Mouse (Mus musculus) testis, adult 2 months (tissue): ENCODE measurements around the gene Gm10577. TPM values are rescaled to one million over a fixed set of nuclear protein-coding genes. Genes with fewer than 3 reads are reported as not detected.

ENCODE experiments used
- H3K27ac ChIP-seq: fragments of 200-500 bp; 2 replicates; pipeline ENCODE4 v1.5.1; 2012; ENCODE audit warnings: low read depth, low read length; ENCODE audit not compliant: control insufficient read depth, insufficient read depth
- H3K27me3 ChIP-seq: fragments of 200-500 bp; 2 replicates; pipeline ENCODE4 v1.6.1; 2012; ENCODE audit warnings: mild to moderate bottlenecking, low read length, moderate library complexity; ENCODE audit not compliant: control insufficient read depth, insufficient read depth
- H3K36me3 ChIP-seq: fragments of 200-500 bp; 2 replicates; pipeline ENCODE4 v1.6.1; 2012; ENCODE audit warnings: mild to moderate bottlenecking, low read length; ENCODE audit not compliant: control insufficient read depth, insufficient read depth
- H3K4me1 ChIP-seq: fragments of 200-500 bp; 2 replicates; pipeline ENCODE4 v1.6.1; 2012; ENCODE audit warnings: low read length; ENCODE audit not compliant: control insufficient read depth, insufficient read depth
- H3K4me3 ChIP-seq: fragments of 200-500 bp; 2 replicates; pipeline ENCODE4 v1.5.1; 2012; ENCODE audit warnings: low read depth, mild to moderate bottlenecking, low read length, moderate library complexity, mixed read lengths; ENCODE audit not compliant: control insufficient read depth
- CTCF ChIP-seq: fragments of 200-500 bp; IDR thresholded peaks from 2 replicates; pipeline ENCODE4 v1.5.1; 2012; ENCODE audit warnings: low read depth, mild to moderate bottlenecking, inconsistent platforms, low read length, moderate library complexity; ENCODE audit not compliant: control insufficient read depth, insufficient read depth, insufficient replicate concordance
- POLR2A ChIP-seq: fragments of 200-500 bp; IDR thresholded peaks from 2 replicates; pipeline ENCODE4 v1.6.1; 2012; ENCODE audit warnings: low read depth, mild to moderate bottlenecking, inconsistent platforms, low read length, moderate library complexity; ENCODE audit not compliant: control insufficient read depth
- polyA plus RNA-seq: library from polyadenylated mRNA; depleted of rRNA; stranded (reverse); fragments of >200 nt; gene quantifications from 2 replicates; pipeline ENCODE4 v1.2.3, GENCODE M21; 2012

The Gm10577 gene
- polyA plus RNA-seq, 1 experiment, result not detected

GRCm38 (mm10) chr4:100995617-100996016, 24.9 kb downstream of the Gm10577 start:
- no peaks in the 10 kb centered on the region for H3K36me3 ChIP-seq
- H3K27me3 ChIP-seq, result no peaks in the 10 kb centered on the region
- H3K27ac ChIP-seq, result no peak overlapping the region
- H3K4me3 ChIP-seq, result no peak overlapping the region
- TF ChIP-seq POLR2A (no peak), CTCF (no peak)
- H3K4me1 ChIP-seq, result no peaks in the 10 kb centered on the region; the same call in none of the 2 replicates

GRCm38 (mm10) chr4:100994442-100995255, 25.8 kb downstream of the Gm10577 start:
- Histone ChIP-seq H3K4me3 (no peak overlapping the region), H3K36me3 (no peaks in the 10 kb centered on the region), H3K27ac (no peak overlapping the region), H3K27me3 (no peaks in the 10 kb centered on the region), H3K4me1 (no peaks in the 10 kb centered on the region; the same call in none of the 2 replicates)
- TF ChIP-seq CTCF, result no peak
- no peak for TF ChIP-seq POLR2A

- TF ChIP-seq CTCF (no peak), POLR2A (no peak)
- Histone ChIP-seq H3K27me3 (no peaks in the 10 kb centered on the region), H3K36me3 (no peaks in the 10 kb centered on the region), H3K27ac (no peak overlapping the region), H3K4me1 (no peaks in the 10 kb centered on the region; the same call in none of the 2 replicates), H3K4me3 (no peak overlapping the region)
Observed at GRCm38 (mm10) chr4:100992086-100992485, 28.4 kb downstream of the Gm10577 start.

DNA sequence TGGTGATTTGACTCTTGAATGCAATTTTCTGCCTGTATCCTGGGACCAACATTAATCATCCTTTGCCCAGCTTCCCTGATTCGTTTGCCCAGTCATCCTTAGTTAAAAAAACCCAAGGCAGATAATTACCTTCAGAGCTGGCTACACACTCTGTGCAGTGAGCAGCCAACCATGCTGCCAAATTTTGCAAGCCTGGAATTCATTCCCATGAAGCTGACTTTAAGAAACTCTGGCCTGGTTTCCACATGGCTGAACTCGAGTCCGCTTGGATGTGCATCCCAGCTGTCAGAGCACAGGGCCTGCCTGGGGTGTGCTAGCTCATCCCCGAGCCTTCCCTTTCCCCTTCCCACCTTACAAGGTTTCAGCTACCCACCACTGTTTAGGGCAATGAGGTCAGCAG, 29.5 kb downstream of the Gm10577 start:
- H3K27me3 ChIP-seq, result no peaks in the 10 kb centered on the region
- H3K4me3 ChIP-seq, result no peak overlapping the region
- H3K36me3 ChIP-seq, result no peaks in the 10 kb centered on the region
- TF ChIP-seq CTCF, result no peak
- no peak overlapping the region for H3K27ac ChIP-seq
- no peaks in the 10 kb centered on the region; the same call in none of the 2 replicates for H3K4me1 ChIP-seq

- H3K4me1 ChIP-seq, result no peaks in the 10 kb centered on the region
- no peaks in the 10 kb centered on the region for H3K27me3 ChIP-seq
- no peak overlapping the region for H3K4me3 ChIP-seq
- TF ChIP-seq CTCF (no peak), POLR2A (no peak)
- no peaks in the 10 kb centered on the region for H3K36me3 ChIP-seq
- no peak overlapping the region for H3K27ac ChIP-seq
Observed at GRCm38 (mm10) chr4:100988231-100988799, 32.2 kb downstream of the Gm10577 start.

DNA sequence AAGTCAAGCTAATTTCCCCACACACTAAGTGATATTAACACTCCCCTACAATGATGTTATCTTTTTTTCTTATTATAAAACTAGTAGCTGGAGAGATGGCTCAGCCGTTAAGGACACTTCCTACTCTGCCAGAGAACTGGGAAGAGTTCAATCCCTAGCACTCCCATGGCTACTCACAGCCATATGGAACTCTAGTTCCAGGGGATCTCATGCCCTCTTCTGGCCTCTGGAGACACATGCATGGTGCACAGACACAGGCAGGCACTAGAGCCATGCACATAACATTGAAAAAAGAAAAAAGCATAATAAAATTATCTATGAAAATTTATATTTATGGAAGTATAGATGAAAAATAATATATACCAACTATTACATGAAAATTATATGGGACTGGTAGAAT, 33.3 kb downstream of the Gm10577 start:
- H3K4me3 ChIP-seq, result no peak overlapping the region
- no peaks in the 10 kb centered on the region for H3K27me3 ChIP-seq
- no peak for TF ChIP-seq CTCF
- no peak for TF ChIP-seq POLR2A
- H3K4me1 ChIP-seq, result no peaks in the 10 kb centered on the region
- no peak overlapping the region for H3K27ac ChIP-seq
- H3K36me3 ChIP-seq, result no peaks in the 10 kb centered on the region

DNA sequence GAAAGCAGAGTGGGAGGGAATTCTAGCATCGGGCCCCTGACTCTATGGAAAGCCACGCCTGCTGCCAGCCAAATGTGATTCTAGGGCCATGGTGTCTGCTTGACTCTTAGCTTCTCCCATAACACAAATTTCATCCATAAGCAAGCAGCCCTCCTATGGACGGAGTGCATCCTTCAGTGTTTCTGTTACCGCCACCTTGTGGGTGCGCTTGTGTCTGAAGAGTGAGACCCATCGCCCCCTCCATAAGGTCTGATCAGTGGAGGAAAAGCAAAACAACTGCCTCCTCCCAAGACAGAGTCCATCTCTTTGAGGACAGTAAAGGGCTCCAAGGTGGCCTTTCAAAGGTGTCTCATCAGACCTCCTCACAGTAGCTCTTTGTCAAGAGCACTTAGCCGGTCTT, 43.0 kb downstream of the Gm10577 start:
- H3K4me1 ChIP-seq, result no peaks in the 10 kb centered on the region
- TF ChIP-seq POLR2A, result no peak
- no peak for TF ChIP-seq CTCF
- no peaks in the 10 kb centered on the region for H3K36me3 ChIP-seq
- no peak overlapping the region for H3K27ac ChIP-seq
- no peak overlapping the region for H3K4me3 ChIP-seq
- no peaks in the 10 kb centered on the region for H3K27me3 ChIP-seq
